Mouse (Mus musculus): ENCODE results near the gene March6. TPM values are rescaled to one million over a fixed set of nuclear protein-coding genes. Genes with fewer than 3 reads are reported as not detected.

March6 gene
- 10.2 and 12.5 TPM in 2 replicates for polyA plus RNA-seq (2012; rRNA removed)

DNA sequence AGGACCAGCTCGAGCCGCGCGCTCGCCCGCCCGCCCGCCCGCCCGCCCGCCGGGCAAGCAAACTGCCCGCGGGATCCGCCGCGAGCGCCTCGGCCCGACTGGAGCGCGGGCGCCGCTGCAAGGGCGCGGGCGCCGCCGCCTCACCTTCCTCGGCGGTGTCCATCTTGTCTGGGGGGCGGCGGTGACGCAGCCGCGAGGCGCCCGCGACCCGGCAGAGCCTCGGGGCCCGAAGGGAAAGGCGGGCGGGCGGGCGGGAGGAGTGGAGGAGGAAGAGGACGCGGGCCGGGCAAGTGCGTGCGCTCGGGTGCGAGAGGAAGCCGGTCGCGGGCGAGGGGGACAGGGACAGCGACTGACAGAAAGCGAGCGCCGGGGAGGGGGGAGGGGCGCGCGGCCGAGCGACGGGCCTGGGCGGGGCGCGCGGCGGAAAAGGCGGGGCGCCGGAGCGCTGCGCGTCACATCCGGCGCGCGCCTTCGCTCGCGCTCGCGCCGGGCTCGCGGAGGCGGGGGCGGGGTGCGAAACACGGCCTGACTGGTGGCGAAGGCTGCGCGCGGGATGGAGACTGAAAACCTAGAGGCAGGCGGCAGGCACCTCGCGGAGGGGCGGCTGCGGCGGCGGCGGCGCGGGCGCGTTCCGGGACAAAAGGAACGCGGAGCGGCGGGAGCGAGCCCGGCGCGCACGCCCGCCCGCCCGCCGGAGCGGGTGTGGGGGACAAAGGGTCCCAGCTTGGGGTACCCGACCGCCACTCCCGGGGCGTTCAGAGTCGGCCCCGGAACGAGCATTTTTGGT is at the start of gene March6:
Gene March6, minus strand, starts transcription at position 395 of the 787 bp plus-strand sequence.

GRCm38 (mm10) chr15:31565184-31565583 is 34.3 kb upstream of the March6 start, which contains the start of gene Cmbl:
TSS of gene Cmbl (plus strand) at chr15:31565389.

DNA sequence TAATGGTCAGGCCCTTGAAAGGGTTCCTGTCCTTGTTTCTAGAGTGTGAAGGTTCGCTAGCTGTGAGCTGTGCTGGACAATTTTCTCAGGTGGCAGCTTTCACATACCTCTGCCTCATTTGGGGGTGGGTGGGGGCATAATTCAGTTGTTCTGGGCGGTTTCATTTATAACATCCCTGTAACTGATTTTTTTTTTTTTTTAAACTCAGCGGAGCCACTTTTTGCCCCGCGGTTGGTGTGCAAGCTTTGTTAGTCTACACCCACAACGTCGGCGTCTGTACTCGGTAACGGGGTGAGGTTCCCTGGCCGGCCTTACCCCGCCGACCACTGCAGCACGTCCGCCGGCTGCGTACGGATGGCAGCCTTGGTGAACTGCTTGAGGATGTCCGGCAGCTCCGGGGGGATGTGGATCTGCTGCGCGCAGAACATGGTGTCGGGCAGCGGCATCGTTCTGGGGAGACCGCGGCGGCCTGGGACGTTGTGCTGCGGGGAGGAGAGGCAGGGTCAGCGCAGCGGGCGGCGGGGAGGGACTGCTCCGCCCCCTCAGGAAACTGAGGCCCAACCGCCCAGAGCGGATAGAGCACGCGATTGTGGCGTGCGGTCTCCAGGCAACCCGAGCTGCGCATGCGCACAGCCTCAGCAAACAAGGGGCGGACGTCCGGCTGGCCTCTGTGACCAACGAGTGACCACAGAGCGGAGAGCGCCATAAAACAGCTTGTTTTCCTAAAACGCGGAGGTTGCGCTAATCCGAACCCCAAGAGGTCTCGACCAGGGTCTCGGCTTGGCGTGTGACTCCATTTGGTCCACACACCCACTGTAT is 77.5 kb downstream of the March6 start, which contains the start of gene Ropn1l:
Gene Ropn1l, minus strand, starts transcription at position 640 of the 819 bp plus-strand sequence.

Other genes starting within 250 kb of the March6 start
- 0.75 and 1.0 TPM in 2 replicates for gene Ankrd33b, start 163.3 kb downstream of the March6 start, polyA plus RNA-seq (2012; rRNA removed)
- 2.2 and 3.4 TPM in 2 replicates for gene Ropn1l, start 77.3 kb downstream of the March6 start, polyA plus RNA-seq (2012; rRNA removed)
- gene Cmbl, start 34.3 kb upstream of the March6 start, polyA plus RNA-seq (2012; rRNA removed), result 55.5 and 73.6 TPM in 2 replicates
- 123 and 127 TPM in 2 replicates for gene Cct5, start 70.8 kb upstream of the March6 start, polyA plus RNA-seq (2012; rRNA removed)
- 8.3 and 8.5 TPM in 2 replicates for gene Fam173b, start 70.8 kb upstream of the March6 start, polyA plus RNA-seq (2012; rRNA removed)

All from liver, embryonic 18 days (tissue).